Mouse (Mus musculus) liver, postnatal 0 days (tissue): Measurements from ENCODE around the gene Tmem26.

Experiments used
- CTCF ChIP-seq: sonication (generic); IDR thresholded peaks from 2 replicates; pipeline ENCODE4 v1.5.1; 2016; ENCODE audit warnings: antibody characterized with exemption, low read depth
- EP300 ChIP-seq: IDR thresholded peaks from 2 replicates; pipeline ENCODE4 v1.6.1; 2016; ENCODE audit warnings: antibody characterized with exemption, low read depth, mild to moderate bottlenecking

DNA sequence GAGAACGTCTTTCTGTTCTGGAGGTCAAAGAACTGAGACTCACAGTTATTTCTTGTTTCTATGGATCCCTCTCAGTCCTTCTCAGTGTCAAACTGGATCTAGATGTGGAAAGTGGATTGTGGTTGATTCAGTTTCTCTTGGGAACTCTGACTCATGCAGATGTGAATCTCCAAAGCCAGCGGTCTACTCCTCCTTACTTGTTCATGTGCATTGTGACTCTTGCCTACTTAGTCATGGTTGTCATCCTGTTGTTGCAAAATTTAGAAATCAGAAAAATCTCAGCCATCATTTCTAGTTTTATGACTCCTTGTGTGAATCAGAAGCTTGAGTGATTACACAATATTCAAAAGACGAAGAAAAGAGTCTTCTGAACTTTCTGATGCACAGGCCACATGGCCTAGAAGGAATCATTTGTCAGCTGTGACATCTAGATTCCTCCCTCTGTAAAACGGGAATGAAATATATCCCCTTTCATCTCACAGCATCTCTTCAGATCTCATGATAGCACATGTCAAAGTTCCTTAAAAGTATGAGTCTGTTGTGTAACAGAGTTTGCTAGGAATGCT is 17.9 kb upstream of the Tmem26 start:
- TF ChIP-seq CTCF (no peak), EP300 (no peak)
